Mouse (Mus musculus) hindbrain, embryonic 15.5 days (tissue): Measurements from ENCODE around the gene Gm28079. TPM values are rescaled to one million over a fixed set of nuclear protein-coding genes. Genes with fewer than 3 reads are reported as not detected.
"Not testable (repeated sequence)": the region's sequence is repeated elsewhere in the genome, so short reads cannot be mapped to it uniquely, and the experiment has no call there.

Source experiments
- ATAC-seq: fragments of 200-750 bp; cut with Nextera tagmentation; 2 replicates; pipeline ENCODE4 v1.8.0; 2017; ENCODE audit warnings: low read depth, moderate number of reproducible peaks, moderate TSS enrichment; ENCODE audit not compliant: low FRiP score
- H3K27ac ChIP-seq: fragments of 300-500 bp; sonication (generic); replicated peaks from 2 replicates; pipeline ENCODE4 v1.5.1; 2015; ENCODE audit warnings: mild to moderate bottlenecking, inconsistent platforms
- H3K27me3 ChIP-seq: fragments of 300-500 bp; sonication (generic); 2 replicates; pipeline ENCODE4 v1.6.1; 2015; ENCODE audit warnings: control low read depth, inconsistent platforms
- H3K36me3 ChIP-seq: fragments of 300-500 bp; sonication (generic); 2 replicates; pipeline ENCODE4 v1.6.1; 2015; ENCODE audit warnings: control low read depth, inconsistent platforms
- H3K4me1 ChIP-seq: fragments of 300-500 bp; sonication (generic); replicated peaks from 2 replicates; pipeline ENCODE4 v1.6.1; 2015; ENCODE audit warnings: control low read depth, inconsistent platforms
- H3K4me2 ChIP-seq: fragments of 300-500 bp; sonication (generic); 2 replicates; pipeline ENCODE4 v1.6.1; 2015; ENCODE audit warnings: moderate library complexity, mild to moderate bottlenecking, inconsistent platforms
- H3K4me3 ChIP-seq: fragments of 300-500 bp; sonication (generic); 2 replicates; pipeline ENCODE4 v1.5.1; 2015; ENCODE audit warnings: mild to moderate bottlenecking, inconsistent platforms
- H3K9ac ChIP-seq: fragments of 300-500 bp; sonication (generic); 2 replicates; pipeline ENCODE4 v1.6.1; 2015; ENCODE audit warnings: inconsistent platforms
- H3K9me3 ChIP-seq: fragments of 300-500 bp; sonication (generic); 2 replicates; pipeline ENCODE4 v1.6.1; 2016; ENCODE audit warnings: control low read depth, inconsistent platforms
- WGBS: fragments of 180-500 bp; shearing (Covaris S2); methylation state at CpG from one replicate; pipeline ENCODE4 v1.1.7; 2015; 5-methylcytosine and 5-hydroxymethylcytosine counted together
- polyA plus RNA-seq: library from polyadenylated mRNA; unstranded; fragments of >200 nt; fragmentation: Nextera tagmentation; extraction: Ambion mirVana; gene quantifications from 2 replicates; pipeline ENCODE4 v1.2.1, GENCODE M21; 2015

Gene Gm28079
- not detected in 2 replicates for polyA plus RNA-seq

GRCm38 (mm10) chrY:70014799-70015198 lies at the start of gene Gm28079:
Gene Gm28079 (minus strand): TSS chrY:70014899.
- not testable (repeated sequence) for H3K9ac ChIP-seq, ATAC-seq
- no CpG with 5 or more reads among the region's 1 CpGs for WGBS

More at GRCm38 (mm10) chrY:70014799-70015198, at the start of gene Gm28079:
- not testable (repeated sequence) for H3K27me3 ChIP-seq, H3K4me2 ChIP-seq, H3K27ac ChIP-seq, H3K4me1 ChIP-seq, H3K36me3 ChIP-seq, H3K4me3 ChIP-seq, H3K9me3 ChIP-seq
